Mouse (Mus musculus): ENCODE measurements around the gene Wars. TPM values are rescaled to one million over a fixed set of nuclear protein-coding genes. Genes with fewer than 3 reads are reported as not detected.

Wars gene
- total RNA-seq, 2 experiments from 2014 or later: 90.4 to 92.5 TPM

Small RNAs within 50 kb of the gene (microRNA-seq; reads per million reads assigned to microRNA genes)
- 188 reads per million, percentile 62 among the genes with 10 or more reads in this experiment for gene Mir345

Other genes starting within 250 kb of the Wars start
- under 1 TPM; 0.49 to 0.63 TPM for gene Degs2, start 191.9 kb downstream of the Wars start, total RNA-seq (2021)
- 10 to 100 TPM; 51.3 to 53.0 TPM for gene Yy1, start 101.2 kb downstream of the Wars start, total RNA-seq (2021)
- 10 to 100 TPM; 13.2 to 14.4 TPM for gene Slc25a29, start 58.3 kb downstream of the Wars start, total RNA-seq (2021)
- 1 to 10 TPM; 8.4 to 9.3 TPM for gene Slc25a47, start 58.1 kb downstream of the Wars start, total RNA-seq (2021)
- 1 to 10 TPM; 5.8 to 6.1 TPM for gene Wdr25, start 543 bp downstream of the Wars start, total RNA-seq (2021)
- gene Begain, start 174.0 kb upstream of the Wars start, total RNA-seq (2021): 100 to 1,000 TPM; 158 to 167 TPM

Data from left cerebral cortex, postnatal 10 days (tissue).